Mouse (Mus musculus) embryo, embryonic 11 days (tissue): ENCODE results near the gene Sfmbt1.
A peak's percentile ranks its signal among the peaks of the same experiment; 100 is the strongest.
"Not testable (repeated sequence)": the region's sequence is repeated elsewhere in the genome, so short reads cannot be mapped to it uniquely, and the experiment has no call there.

Source experiments
- DNase-seq: peaks from one replicate; pipeline ENCODE4 v3.0.0-alpha.2; 2015

The Sfmbt1 gene

GRCm38 (mm10) chr14:30718696-30719095, 4.0 kb downstream of the Sfmbt1 start:
- not testable (repeated sequence) for DNase-seq

- no peak for DNase-seq
Observed at GRCm38 (mm10) chr14:30719514-30719913, 4.9 kb downstream of the Sfmbt1 start.

DNA sequence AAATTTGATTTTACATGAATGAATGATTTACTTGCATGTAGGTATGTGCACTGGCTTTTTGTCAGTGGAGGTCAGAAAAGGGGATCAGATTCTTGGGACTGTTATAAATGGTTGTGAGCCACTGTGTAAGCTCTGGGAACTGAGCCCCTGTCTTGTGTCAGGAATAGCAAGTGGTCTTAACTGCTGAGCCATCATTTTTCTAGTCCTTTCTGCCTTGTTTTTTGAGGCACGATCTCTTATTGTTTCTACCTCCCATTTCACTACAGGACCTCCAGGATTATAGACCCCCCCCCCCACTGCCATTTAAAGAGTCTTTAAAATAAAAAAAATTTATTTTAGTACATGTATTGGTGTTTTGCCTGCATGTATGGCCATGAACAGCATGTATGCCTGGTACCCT, 7.2 kb downstream of the Sfmbt1 start:
- DNase-seq = no peak

GRCm38 (mm10) chr14:30722406-30722805, 7.8 kb downstream of the Sfmbt1 start:
- no peak for DNase-seq

GRCm38 (mm10) chr14:30731896-30732295, 17.2 kb downstream of the Sfmbt1 start:
- no peak for DNase-seq

DNA sequence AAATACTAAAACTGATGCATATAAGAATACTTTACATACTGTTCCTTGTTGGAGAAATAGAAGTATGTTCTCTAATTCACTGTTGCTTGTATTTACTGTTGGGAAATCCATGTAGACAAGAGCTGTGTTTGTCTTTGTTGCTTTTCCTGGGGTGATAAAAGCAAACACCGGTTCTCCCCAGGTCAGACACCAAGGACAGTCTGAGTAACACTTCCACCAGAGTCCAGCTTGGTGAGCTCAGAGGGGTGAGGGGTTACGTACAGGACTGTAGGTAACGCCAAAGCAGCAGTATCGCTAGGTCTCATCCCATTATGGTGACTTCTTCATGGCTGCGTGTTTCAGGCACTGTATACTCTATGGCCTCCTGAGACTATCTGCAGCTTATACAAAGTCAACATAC, 20.0 kb downstream of the Sfmbt1 start:
- DNase-seq = no peak

- no peak for DNase-seq
Observed at GRCm38 (mm10) chr14:30735810-30736209, 21.2 kb downstream of the Sfmbt1 start.

DNA sequence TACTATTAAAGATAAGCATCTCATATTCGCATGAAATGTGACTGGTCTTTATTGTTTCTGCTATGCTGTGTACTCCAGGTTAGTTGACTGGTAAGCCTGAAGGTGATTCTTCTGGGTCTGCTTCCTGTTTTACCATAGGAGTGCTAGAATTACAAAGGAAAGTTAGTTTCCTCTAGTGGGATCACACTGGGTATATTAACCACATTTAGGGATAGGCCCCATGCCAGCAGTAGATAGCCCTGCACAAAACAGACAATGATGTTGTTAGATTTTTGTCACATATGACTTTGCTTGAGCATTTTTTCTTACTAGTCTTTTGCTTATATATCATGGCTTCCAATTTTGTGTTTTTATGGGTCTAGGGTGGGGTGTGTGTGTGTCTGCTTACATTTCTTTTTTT, 21.8 kb downstream of the Sfmbt1 start:
- no peak for DNase-seq

GRCm38 (mm10) chr14:30743891-30744290, 29.2 kb downstream of the Sfmbt1 start:
- no peak for DNase-seq

GRCm38 (mm10) chr14:30746160-30746559, 31.5 kb downstream of the Sfmbt1 start:
- no peak for DNase-seq

- no peak for DNase-seq
Observed at GRCm38 (mm10) chr14:30757239-30757638, 42.6 kb downstream of the Sfmbt1 start.

DNA sequence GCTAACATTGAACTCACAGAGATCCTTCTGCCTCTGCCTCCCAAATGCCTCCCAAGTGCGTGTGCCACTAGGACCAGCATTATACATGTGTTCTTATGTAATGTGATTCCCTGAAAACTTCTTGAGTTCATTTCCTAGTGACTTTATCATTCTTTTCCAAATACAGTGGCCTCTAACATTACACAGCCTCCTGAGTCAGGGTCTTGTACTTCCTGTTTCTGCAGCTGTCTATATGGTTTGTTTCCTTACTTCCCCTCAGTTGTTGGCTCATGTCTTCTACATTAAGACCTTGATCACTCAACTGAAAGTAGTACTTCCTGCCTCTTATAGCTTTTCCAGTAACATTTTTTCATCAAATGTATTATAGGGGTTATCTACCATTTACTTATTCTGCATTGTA, 46.6 kb downstream of the Sfmbt1 start:
- no peak for DNase-seq

- no peak for DNase-seq
Observed at GRCm38 (mm10) chr14:30762131-30762903, 47.7 kb downstream of the Sfmbt1 start.

GRCm38 (mm10) chr14:30762904-30763568, 48.4 kb downstream of the Sfmbt1 start:
- no peak for DNase-seq

GRCm38 (mm10) chr14:30784614-30785013, 70.0 kb downstream of the Sfmbt1 start:
- no peak for DNase-seq

- no peak for DNase-seq
Observed at GRCm38 (mm10) chr14:30789471-30789870, 74.8 kb downstream of the Sfmbt1 start.

GRCm38 (mm10) chr14:30792871-30793270, 78.2 kb downstream of the Sfmbt1 start:
- no peak for DNase-seq

GRCm38 (mm10) chr14:30801756-30802155, 87.1 kb downstream of the Sfmbt1 start:
- DNase-seq = no peak

- no peak for DNase-seq
Observed at GRCm38 (mm10) chr14:30821136-30821535, 106.5 kb downstream of the Sfmbt1 start.

DNA sequence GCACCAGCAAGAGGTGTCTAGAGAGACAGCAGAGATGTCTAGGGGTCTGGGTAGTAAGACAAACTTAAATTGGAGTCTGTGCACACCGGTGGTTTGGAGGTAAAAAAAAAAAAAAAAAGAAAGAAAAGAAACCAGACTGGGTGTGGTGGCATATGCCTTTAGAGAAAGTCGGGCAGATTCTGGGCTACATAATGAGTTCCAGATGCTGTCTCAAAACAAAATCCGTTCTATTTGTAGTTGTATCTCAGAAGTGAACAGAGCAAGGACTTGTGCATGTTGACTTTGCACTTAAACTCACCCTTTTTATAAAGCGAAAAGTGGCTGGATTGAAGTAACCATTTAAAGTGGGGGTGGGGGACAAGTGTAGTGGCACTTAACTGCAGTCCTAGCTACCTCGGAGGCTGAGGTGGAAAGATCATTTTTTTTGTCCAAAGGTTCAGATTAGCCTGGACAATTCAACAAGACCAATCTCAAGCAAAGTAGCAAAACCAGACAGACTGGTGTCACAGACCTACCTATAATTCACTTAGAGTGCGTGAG, 109.9 kb downstream of the Sfmbt1 start:
- DNase-seq = peak; percentile 40

- no peak for DNase-seq
Observed at GRCm38 (mm10) chr14:30825021-30825475, 110.4 kb downstream of the Sfmbt1 start.

GRCm38 (mm10) chr14:30825476-30826131, 111.0 kb downstream of the Sfmbt1 start, which contains the start of gene Tmem110:
TSS of gene Tmem110 (plus strand) at chr14:30825590.
- peak; percentile 93 for DNase-seq
